Mouse (Mus musculus): ENCODE measurements at regions not wholly inside any gene's neighbourhood (a gene's known extent, or its start where the extent isn't known, plus 50 kb on each side); places are given as distances from the start of the nearest gene placed in this dataset.
A peak's percentile ranks its signal among the peaks of the same experiment; 100 is the strongest.

DNA sequence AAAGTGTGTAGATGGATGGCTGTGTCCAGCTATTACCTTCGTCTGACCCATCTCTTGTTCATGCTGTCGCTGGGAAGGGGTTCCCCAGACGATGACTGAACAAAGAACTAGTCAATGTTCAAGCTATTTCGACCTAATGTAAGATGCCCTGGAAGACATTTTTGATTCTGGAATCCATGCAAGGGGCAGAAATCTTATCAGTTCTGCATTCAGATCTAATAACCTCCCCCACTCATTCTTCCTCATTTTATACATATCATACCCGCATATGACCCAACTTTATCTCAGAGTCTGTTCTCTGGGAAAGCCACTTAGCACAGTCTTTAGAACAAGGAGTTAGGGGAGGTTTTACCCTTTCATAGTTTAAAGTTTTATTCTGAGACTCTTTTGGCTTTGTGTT, 52.2 kb upstream of the 2310009B15Rik start:
- no peak for DNase-seq

GRCm38 (mm10) chr1:138909654-138910053, 53.0 kb upstream of the 2310009B15Rik start:
- DNase-seq = no peak

GRCm38 (mm10) chr1:138912156-138912616, 51.0 kb upstream of the Dennd1b start:
- DNase-seq = peak; percentile 25

DNA sequence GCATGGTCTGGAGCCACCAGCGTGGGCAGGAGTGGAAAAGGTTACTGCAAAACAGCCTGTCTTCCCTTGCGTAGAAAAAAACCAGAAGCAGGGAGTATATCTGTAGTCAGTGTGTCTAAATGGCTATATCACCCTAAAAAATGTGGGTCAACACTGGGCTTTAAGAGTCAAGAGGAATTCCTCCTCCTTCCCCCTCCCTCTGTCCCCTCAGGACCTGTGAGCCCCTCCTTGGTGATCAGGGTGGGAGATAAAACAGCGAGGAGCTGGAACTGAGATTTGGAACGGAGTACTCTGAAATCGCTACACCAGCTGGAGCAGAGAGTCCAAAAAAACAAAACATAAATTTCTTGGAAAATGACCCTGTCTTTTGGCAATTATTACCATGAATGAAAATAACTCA, 50.3 kb upstream of the Dennd1b start:
- DNase-seq = no peak

GRCm38 (mm10) chr1:138913428-138913827, 49.8 kb upstream of the Dennd1b start:
- no peak for DNase-seq
